Mouse (Mus musculus) ES-E14 (cell line): ENCODE results near the gene Sod3. TPM values are rescaled to one million over a fixed set of nuclear protein-coding genes. Genes with fewer than 3 reads are reported as not detected.

Experiments used
- DNase-seq: peaks from one replicate; pipeline ENCODE4 v3.0.0-alpha.2; 2013; ENCODE audit warnings: low read depth, low spot score
- H3K27ac ChIP-seq: 2 replicates; pipeline ENCODE4 v1.5.1; 2012; ENCODE audit warnings: low read depth, mild to moderate bottlenecking, low read length, moderate library complexity, mixed read lengths; ENCODE audit not compliant: poor library complexity, insufficient read depth, severe bottlenecking
- H3K36me3 ChIP-seq: 2 replicates; pipeline ENCODE4 v1.6.1; 2012; ENCODE audit warnings: mild to moderate bottlenecking, low read length, moderate library complexity, mixed read lengths; ENCODE audit not compliant: control insufficient read depth, poor library complexity, insufficient read depth, severe bottlenecking
- H3K4me1 ChIP-seq, 2 experiments: fragments of 150-350 bp in 1 of 2; sonication (generic) in 1 of 2; 2 replicates each; pipeline ENCODE4 v1.6.1; 2012; ENCODE audit warnings: low read length in 2 of 2, mild to moderate bottlenecking in 1 of 2, mixed read lengths in 1 of 2; ENCODE audit not compliant: control insufficient read depth in 2 of 2, insufficient read depth in 2 of 2, poor library complexity in 1 of 2
- H3K4me3 ChIP-seq, 2 experiments: fragments of 150-350 bp in 1 of 2; sonication (generic) in 1 of 2; 2 replicates each; pipeline ENCODE4 v1.5.1; 2012; ENCODE audit warnings: low read length in 2 of 2, low read depth in 1 of 2, mild to moderate bottlenecking in 1 of 2, mixed read lengths in 1 of 2; ENCODE audit not compliant: insufficient read depth in 1 of 2, poor library complexity in 1 of 2, severe bottlenecking in 1 of 2
- H3K9ac ChIP-seq: 2 replicates; pipeline ENCODE4 v1.6.1; 2012; ENCODE audit warnings: low read depth, mild to moderate bottlenecking, low read length, mixed read lengths; ENCODE audit not compliant: poor library complexity, insufficient read depth, severe bottlenecking
- H3K9me3 ChIP-seq: fragments of 150-350 bp; sonication (generic); 2 replicates; pipeline ENCODE4 v1.6.1; 2012; ENCODE audit warnings: low read depth, mild to moderate bottlenecking, low read length; ENCODE audit not compliant: control insufficient read depth, insufficient read depth
- CHD2 ChIP-seq: IDR thresholded peaks from 2 replicates; pipeline ENCODE4 v1.6.1; 2014; ENCODE audit warnings: mild to moderate bottlenecking, low read depth, low read length, inconsistent platforms
- HCFC1 ChIP-seq: IDR thresholded peaks from 2 replicates; pipeline ENCODE4 v1.6.1; 2012; ENCODE audit warnings: low read length, inconsistent platforms, borderline replicate concordance; ENCODE audit not compliant: insufficient read depth
- MAFK ChIP-seq: IDR thresholded peaks from 2 replicates; pipeline ENCODE4 v1.6.1; 2014; ENCODE audit warnings: mild to moderate bottlenecking, low read depth, low read length, inconsistent platforms; ENCODE audit not compliant: insufficient read depth
- ZC3H11A ChIP-seq: IDR thresholded peaks from 2 replicates; pipeline ENCODE4 v1.6.1; 2012; ENCODE audit warnings: low read depth, mild to moderate bottlenecking, inconsistent platforms, low read length, borderline replicate concordance
- ZNF384 ChIP-seq: IDR thresholded peaks from 2 replicates; pipeline ENCODE4 v1.6.1; 2012; ENCODE audit warnings: low read depth, low read length, inconsistent platforms
- in situ Hi-C, 2 experiments: fragments of 600-800 bp; cut with MboI; formaldehyde crosslinking; loops; one replicate each; pipeline ENCODE4 v1.15.1; 2025; ENCODE audit warnings: low sequenced_read_pairs in 2 of 2, inconsistent platforms in 1 of 2; ENCODE audit not compliant: unreplicated experiment in 2 of 2
- total RNA-seq: library from RNA; depleted of rRNA; stranded (reverse); fragments of 300-350 nt; gene quantifications from 2 replicates; pipeline ENCODE4 v1.2.3, GENCODE M21; 2012; rRNA removed

Sod3 gene
- total RNA-seq: not detected in 2 replicates

- H3K36me3 ChIP-seq: no peaks in the 10 kb centered on the region
- H3K4me3 ChIP-seq: no peak within 1 kb of the TSS
- no peak for TF ChIP-seq CHD2
- no peak for TF ChIP-seq ZNF384
- TF ChIP-seq MAFK: no peak
- no peak for TF ChIP-seq ZC3H11A
- no peak for TF ChIP-seq HCFC1
- H3K9me3 ChIP-seq: no peaks in the 10 kb centered on the region
- DNase-seq: no peak
- peaks cover 0 to 2% of the 10 kb centered on the region in 2 experiments; a peak in 1 of 4 replicates for H3K4me1 ChIP-seq
- in situ Hi-C loops: no loop called here
- no peak within 1 kb of the TSS for H3K27ac ChIP-seq
- H3K9ac ChIP-seq: no peak within 1 kb of the TSS
Observed at GRCm38 (mm10) chr5:52363468-52364150, at the start of gene Sod3. Sod3 (plus strand) TSS chr5:52363791.

- DNase-seq: no peak
- Histone ChIP-seq H3K9ac (no peak overlapping the region), H3K9me3 (no peaks in the 10 kb centered on the region), H3K36me3 (no peaks in the 10 kb centered on the region), H3K4me3 (no peak overlapping the region), H3K4me1 (no peaks in the 10 kb centered on the region), H3K27ac (no peak overlapping the region)
- in situ Hi-C loops: no loop called here
- no peak for TF ChIP-seq ZNF384
- TF ChIP-seq ZC3H11A: no peak
- TF ChIP-seq CHD2: no peak
- no peak for TF ChIP-seq HCFC1
- no peak for TF ChIP-seq MAFK
Observed at GRCm38 (mm10) chr5:52316926-52317325, 46.7 kb upstream of the Sod3 start.

- no peak for DNase-seq
- no peak overlapping the region for H3K9ac ChIP-seq
- TF ChIP-seq MAFK (no peak), ZNF384 (no peak), CHD2 (no peak), HCFC1 (no peak), ZC3H11A (no peak)
- no peaks in the 10 kb centered on the region for H3K36me3 ChIP-seq
- no peaks in the 10 kb centered on the region for H3K9me3 ChIP-seq
- no peaks in the 10 kb centered on the region for H3K4me1 ChIP-seq
- H3K27ac ChIP-seq: no peak overlapping the region
- no peak overlapping the region for H3K4me3 ChIP-seq
- in situ Hi-C loops: no loop called here
Observed at GRCm38 (mm10) chr5:52319499-52319898, 44.1 kb upstream of the Sod3 start.

- Histone ChIP-seq H3K36me3 (no peaks in the 10 kb centered on the region), H3K4me3 (no peak overlapping the region), H3K27ac (no peak overlapping the region), H3K9ac (no peak overlapping the region), H3K9me3 (no peaks in the 10 kb centered on the region), H3K4me1 (no peaks in the 10 kb centered on the region)
- in situ Hi-C loops: no loop called here
- no peak for DNase-seq
- TF ChIP-seq ZC3H11A (no peak), MAFK (no peak), CHD2 (no peak), HCFC1 (no peak)
Observed at GRCm38 (mm10) chr5:52332120-52332519, 31.5 kb upstream of the Sod3 start.

GRCm38 (mm10) chr5:52335590-52335989 lies 28.0 kb upstream of the Sod3 start:
- Histone ChIP-seq H3K36me3 (no peaks in the 10 kb centered on the region), H3K4me3 (no peak overlapping the region), H3K27ac (no peak overlapping the region), H3K9me3 (no peaks in the 10 kb centered on the region), H3K9ac (no peak overlapping the region), H3K4me1 (no peaks in the 10 kb centered on the region)
- no peak for DNase-seq
- TF ChIP-seq MAFK: no peak
- TF ChIP-seq ZC3H11A: no peak
- TF ChIP-seq ZNF384: no peak
- no peak for TF ChIP-seq HCFC1
- TF ChIP-seq CHD2: no peak
- in situ Hi-C loops: no loop called here
